Mouse (Mus musculus) thymus, adult 18-20 months (tissue): Measurements from ENCODE around the gene Riok1.
A peak's percentile ranks its signal among the peaks of the same experiment; 100 is the strongest.

Experiments used
- DNase-seq, 2 experiments: peaks; one replicate each; pipeline ENCODE4 v3.0.0; 2022; ENCODE audit warnings: mixed read lengths in 2 of 2

Gene Riok1

DNA sequence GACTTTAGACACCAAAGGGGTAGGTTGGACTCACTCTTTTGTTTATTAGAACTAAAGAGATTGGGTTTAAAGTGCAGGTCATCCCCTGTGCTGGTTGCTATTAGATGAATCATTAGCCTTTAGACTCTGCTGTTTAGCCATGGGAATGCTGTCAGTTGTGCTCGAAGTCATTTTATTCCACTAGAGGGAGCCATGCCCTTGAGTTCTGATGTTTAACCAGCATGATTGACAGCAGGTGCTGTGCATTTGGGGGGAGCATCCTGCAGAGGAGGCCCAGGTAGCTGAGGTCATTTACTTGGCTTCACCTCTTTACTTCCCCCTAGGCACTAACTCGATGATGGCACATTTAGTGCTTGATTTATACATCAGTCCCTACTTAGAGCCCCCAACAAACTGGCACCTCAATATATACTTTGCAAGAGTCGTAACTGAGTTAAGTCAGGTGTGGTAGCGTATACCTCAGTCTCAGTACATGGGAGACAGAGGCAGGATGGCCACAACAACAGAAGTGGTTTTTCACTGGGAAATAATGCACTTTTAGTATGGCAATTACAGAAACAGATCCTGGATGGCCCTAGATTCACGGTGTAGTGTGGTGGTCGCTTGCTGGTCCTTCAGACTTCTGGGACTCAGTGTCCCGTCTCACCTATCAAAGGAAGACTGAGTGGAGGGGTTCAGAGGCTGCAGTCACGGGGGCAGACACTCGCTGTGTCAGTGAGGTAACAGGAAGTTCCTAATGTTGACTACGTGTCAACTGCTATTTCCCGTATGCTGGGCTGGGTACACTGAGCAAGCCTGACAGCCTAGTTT is 28.3 kb downstream of the Riok1 start:
- peak in 1 of 2 experiments; percentile 15 for DNase-seq

DNA sequence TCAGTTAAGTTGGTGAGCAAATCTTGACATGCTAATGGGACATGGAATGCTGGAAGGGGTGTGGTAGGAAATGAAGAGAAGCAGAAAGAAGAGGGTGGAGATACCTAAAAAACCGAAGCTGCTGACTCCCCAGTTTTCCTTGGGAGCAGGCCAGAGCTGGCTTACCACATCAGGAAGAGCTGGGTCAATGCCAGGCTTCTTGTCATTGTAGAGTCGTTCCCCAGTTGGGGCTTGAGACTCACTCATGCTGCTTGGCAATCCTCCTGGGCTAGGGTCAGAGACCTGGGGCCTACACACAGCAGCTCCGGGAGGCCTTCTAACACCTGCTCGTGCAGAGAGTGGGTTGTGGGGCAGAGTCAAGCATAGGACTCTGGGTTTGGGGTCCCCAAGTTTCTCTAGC is 34.1 kb downstream of the Riok1 start:
- DNase-seq = no peak

DNA sequence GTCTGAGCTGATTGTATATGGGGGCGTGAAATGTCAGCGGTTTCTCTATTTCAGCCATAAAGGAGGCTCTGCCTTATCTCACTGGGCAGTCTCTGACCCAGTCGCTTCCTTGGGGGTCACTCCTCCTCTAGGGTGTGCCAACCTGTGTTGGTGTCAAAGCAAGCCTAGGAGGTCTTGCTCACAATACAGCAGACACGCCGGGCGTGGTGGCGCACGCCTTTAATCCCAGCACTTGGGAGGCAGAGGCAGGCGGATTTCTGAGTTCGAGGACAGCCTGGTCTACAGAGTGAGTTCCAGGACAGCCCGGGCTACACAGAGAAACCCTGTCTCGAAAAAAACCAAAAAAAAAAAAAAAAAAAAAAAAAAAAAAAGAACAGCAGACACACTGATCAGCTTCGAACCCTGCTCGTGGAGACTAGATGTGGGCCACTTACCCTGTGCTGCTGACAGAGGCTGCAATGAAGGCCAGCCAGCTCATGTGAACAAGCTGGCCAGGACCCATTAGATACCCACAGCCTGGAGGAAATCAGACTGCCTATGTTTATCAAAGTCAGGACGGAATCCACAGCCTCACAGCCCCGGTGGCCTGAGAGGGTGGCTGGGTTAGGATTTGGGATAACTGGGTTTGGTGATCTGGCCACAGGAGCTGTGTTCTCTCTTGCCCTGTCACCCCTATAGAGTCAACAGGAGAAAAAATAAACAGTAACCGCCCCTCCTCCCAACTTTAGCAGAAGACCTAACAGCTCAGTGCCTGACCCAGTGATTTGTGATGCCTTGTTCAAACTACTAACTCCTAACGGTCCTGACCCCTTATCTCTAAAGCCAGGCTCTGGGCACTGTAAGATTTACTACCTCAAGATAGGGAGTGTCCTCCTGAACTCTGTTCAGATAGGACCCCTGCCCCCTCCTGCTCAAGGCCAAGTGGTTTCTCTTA is 36.8 kb downstream of the Riok1 start:
- DNase-seq = no peak

DNA sequence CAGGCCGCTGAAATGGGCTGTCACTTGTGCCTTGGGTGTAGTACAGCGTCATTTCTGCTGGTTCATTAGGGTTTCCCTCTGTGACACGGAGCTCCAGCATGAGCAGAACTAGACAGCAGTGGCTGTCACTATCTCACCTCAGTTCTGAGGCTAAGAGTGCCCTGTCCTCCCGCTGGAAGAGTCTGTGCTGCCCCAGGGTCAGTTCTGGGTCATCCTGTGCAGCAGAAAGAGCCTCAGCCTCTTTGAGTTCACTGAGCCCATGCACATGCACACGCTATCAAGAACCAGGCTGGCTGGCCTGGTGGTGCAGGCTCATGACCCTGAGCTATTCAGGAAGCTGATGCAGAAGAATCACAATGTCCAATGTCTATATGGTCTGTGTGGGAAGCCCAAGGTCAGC is 37.6 kb downstream of the Riok1 start:
- no peak for DNase-seq

DNA sequence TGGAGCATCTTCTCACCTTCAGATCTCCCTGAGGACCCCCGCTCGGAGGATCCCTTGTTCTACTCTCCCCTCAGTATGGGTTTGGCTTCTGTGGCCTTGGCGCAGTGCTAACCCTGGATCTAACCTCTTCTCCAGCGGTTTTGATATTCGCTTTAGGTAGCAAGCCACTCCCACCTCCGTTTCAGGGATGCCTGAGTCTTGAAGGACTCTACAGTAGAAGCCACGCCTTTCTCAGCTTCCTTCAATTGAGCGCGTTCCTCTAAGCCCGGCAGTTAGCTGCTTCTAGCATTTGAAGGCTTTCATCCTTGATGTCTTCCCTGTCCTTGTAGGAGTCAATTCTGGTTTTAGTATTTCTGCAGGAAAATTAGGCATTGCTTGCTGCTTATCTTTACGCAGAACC is 40.3 kb downstream of the Riok1 start:
- no peak for DNase-seq

DNA sequence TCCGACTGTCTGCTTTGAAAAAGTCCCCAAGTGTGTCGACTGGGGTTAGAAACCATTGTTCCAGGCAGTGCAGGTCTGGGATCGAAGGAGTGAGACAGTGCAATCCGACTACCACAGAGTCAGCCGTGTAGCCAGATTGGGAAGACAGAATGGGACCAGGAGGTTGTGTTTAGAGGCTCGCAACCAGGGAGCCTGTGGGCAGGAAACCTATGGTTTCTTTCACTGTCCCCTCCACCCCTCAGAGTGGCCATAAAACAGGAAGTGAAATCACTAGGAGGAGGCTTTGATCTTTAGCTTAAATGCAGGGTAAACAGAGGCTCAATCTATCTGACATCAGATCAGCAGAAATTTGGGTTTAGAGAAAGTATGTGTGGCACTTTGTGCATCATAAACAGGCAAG is 42.0 kb downstream of the Riok1 start:
- DNase-seq = no peak

DNA sequence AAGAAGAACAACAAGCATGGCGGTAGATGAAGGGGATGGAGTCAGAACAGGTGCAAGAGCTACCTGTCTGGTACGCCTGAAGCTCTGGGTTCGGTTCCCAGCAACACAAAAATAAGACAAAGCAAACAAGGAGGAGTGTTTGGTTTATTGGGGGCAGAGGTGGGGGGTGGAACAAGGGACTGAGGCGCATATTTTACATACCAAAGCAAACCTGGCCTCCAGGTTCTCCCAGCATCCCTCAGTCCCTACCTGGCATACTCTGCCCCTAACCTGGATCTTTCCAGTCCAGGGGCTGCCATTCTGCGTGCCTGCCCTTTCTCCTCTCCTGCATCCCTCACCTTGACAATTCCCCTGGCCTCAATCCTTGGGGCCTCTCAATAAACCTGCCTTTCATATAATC is 42.6 kb downstream of the Riok1 start:
- no peak for DNase-seq

DNA sequence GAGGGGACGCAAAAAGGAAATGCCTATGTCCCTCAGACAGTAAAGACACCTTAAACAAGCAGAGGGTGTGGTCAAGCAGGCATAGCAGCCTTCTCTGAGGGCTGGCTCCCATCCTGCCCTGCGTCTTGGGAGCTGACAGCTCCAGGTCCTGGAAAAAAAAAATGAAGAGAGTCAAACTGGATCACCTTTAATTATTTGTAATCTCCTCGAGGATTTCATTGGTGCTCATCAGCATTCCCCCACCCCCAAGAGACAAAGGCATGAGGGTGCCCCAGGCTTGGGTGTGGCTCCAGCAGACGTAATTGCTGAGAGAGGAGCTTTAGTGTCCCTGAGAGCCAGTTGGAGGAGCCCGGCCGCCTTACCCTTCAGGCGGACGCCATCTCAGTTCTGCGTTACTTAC is 43.2 kb downstream of the Riok1 start:
- no peak for DNase-seq

DNA sequence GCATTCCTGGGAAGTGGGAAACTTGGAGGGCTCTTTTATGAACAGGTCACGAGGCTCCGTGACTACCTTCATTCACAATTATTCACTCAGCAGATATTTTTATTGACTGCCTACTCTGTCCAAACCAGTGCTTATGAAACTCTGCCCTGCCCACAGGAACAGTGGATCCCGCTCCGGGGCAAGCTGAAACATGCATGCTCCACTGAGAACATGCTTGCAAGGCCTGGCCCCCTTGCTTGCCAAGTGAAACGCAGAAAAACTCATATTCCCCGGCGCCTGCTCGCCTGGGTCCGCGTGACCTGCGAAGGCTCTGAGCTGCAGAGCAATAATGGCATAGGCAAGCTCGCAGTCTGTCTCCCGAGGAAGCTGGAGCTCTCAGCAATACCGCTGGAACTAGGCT is 43.9 kb downstream of the Riok1 start:
- DNase-seq = no peak

DNA sequence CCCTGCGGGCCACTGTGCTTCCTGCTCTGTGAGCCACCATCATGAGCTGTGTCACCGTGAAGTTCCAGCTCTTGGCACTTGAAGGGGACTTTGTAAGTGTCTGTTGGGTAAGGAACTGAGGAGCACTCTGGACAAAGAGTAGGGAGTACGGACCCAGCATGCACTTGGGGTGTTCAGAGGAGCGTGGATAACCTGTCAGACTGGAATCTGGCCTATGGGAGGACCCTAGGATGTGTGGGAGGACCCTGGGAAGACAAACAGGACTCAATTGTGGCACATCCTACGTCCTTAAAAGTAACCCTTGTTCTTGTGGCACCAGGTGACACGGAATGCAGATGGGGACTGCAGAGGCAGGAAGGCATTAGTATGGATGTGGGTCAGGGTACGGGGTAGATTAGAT is 44.4 kb downstream of the Riok1 start:
- DNase-seq = no peak

DNA sequence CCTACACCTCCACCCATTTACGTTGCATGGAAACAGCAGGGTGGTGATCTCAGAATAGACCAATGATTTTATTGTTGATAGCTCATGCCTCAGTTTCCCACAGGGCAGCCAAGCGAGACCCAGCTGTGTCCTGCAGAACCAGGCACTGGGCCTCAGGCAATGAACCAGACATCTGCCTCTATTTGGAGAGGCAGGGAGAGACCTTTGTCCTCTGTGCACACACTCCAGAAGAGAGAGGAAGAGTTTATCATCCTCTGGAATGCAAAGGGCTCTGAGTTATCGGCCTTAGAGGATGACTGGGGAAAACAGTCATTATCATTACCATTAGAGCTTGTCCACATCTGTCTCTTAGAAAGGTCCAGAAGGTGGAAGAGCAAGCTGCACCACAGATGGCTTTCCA is 49.9 kb downstream of the Riok1 start:
- DNase-seq = no peak

DNA sequence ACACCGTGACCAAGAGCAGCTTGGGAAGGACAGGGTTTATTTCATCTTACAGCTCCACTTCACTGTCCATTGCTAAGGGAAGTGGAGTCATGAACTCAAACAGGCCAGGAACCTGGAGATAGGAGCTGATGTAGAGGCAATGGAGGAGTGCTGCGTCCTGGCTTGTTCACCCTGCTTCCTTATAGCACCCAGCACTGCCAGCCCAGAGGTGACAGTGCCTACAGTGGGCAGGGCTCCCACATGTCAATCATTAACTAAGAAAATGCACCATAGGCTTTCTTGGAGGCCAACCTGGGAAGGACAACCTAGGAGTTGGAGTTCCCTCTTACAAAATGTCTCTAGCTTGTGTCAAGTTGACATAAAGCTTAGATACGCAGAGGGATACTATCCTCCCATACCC is 51.2 kb downstream of the Riok1 start:
- DNase-seq = no peak

DNA sequence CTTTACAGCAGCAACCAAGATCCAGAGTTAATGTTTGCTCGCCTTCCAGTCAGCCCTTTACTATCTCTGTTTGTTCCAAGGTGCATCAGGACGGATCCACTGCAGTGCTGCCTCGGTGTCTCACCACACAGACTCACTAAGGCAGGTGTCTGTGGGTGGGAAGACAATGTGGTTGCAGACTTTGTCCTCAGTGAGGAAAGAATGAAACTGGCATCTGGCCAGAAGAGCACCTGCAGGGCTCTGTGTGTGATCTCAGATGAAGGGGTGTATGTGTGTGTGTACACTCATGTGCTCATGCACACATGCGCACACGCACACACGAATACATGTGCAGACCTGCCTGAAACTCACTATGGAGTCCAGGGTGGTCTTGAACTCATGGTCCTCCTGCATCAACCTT is 52.7 kb downstream of the Riok1 start:
- peak in 1 of 2 experiments; percentile 20 for DNase-seq

DNA sequence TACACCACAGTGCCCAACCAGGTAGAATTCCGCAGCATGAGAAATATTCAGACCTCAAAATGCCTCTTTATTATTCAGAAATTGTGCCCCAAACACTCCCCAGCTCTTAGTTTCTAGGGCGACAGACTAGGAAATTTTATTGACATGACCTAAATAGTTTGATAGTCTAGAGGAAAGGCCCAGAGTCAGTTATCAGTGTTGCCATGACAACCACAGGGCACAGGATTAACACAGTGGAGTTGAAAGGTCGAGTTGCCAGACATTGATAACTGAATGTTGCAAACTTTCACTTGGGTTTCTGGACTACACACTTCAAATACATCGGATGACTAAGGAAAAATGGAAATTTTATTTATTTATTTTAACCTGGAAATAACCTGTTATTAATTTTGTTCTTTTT is 53.1 kb downstream of the Riok1 start:
- DNase-seq = no peak

DNA sequence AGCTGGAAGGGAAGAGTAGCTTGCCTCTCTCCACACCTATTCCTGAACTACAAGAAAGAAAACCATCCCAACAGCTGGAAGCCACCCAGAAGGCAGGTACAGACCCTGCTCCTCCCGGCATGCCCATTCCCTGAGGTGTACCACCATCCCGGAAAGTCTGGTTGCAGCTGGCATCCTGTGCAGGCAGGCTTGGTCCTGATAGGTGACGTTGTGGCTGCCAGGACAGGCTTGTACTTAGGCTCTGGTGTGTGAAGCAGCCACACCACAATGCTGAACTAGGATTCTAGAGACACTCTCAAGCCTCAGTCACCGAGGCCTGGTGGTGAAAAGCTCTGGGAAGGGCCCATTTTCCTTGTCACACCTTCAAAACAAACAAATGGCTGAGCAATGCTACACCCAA is 59.4 kb downstream of the Riok1 start:
- no peak for DNase-seq

DNA sequence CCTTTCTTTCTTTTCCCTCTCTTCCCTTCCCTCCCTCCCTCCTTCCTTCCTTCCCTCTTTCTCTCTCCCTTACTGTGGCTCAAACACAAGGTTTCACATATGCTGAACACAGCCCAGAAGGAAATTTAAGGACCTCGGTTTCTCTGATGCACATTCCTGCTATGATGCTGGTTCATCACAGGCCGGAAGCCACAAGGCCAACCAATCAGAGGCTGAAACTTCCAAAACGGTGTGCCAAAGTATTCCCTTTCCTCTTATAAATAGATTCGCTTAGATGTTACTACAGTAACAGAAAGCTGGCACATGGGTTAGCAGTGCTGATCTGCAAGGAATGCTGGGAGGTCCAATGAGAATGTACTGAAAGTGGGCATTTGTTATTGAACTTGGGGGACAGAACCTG is 66.6 kb downstream of the Riok1 start:
- no peak for DNase-seq

DNA sequence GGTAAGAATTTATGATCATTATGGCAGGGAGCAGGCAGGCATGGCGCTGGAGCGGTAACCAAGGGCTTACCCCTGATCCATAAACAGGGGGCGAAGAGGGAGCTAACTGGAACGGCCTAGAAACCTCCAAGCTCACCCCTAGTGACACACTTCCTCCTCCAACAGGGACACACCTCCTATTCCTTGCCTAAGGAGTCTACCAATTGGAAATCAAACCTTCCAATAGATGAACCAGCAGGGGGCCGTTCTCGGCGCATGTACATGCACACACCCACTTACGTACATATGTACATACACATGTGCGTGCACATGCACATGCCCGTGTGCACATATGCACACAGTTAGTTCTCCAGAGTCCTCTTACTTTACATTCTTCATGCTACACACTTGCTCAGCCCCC is 67.7 kb downstream of the Riok1 start:
- no peak for DNase-seq

DNA sequence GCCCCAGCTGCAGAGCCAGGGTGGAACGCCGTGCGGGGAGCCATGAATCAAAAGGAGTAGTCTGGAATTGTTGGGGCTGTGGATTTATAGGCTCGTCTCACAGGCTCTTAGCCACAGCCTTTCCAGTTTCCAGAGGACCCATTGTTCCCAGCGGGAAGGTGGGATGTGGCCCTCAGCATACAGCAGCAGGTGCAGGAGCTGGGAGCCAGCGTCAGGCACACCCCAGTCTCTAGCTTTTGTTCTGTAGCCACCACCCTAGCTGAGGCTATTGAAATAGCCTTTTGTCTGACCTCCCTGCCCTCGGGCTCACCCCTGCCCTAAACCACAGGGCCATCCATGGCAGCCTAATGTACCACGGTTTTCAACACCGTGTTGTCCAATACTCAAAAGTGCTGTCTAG is 72.3 kb downstream of the Riok1 start:
- DNase-seq = no peak
